12 mouse cellular contexts compared by ENCODE assay signal in genomic region chr3:42908404-42908803, GRCm38 (mm10).
DNase-seq lines count a peak whose midpoint lies in the region; ATAC-seq and TF ChIP-seq lines count a peak whose summit lies in the region.
"Had no signal": no experiment of that assay in that cellular context is flagged by ENCODE, and none has a peak within 500 bp of the region (broad histone marks: within the 10 kb centered on the region; RNA-seq: fewer than 3 reads in every experiment).

No protein-coding gene starts in this region.

- H3K27ac ChIP-seq in forebrain, embryonic 13.5 days, result no peak overlapping the region
- no peak overlapping the region for H3K27ac ChIP-seq in hindbrain, embryonic 16.5 days (ENCODE audit: low read depth, low read length)
- H3K27ac ChIP-seq in neural tube, embryonic 12.5 days, result no peak overlapping the region
- H3K27ac ChIP-seq in liver, postnatal 0 days (ENCODE audit: low read depth), result no peak overlapping the region
- H3K27ac ChIP-seq: kidney, postnatal 0 days had no signal

- no peak overlapping the region for H3K9ac ChIP-seq in forebrain, embryonic 13.5 days
- H3K9ac ChIP-seq in hindbrain, embryonic 16.5 days (ENCODE audit: low read depth, low read length), result no peak overlapping the region
- no peak overlapping the region for H3K9ac ChIP-seq in neural tube, embryonic 12.5 days
- no peak overlapping the region for H3K9ac ChIP-seq in liver, postnatal 0 days (replicated peaks)
- H3K9ac ChIP-seq: heart, embryonic 12.5 days had no signal

- TF ChIP-seq CTCF in liver, postnatal 0 days (IDR thresholded peaks at IDR 0.05; ENCODE audit: low read depth), result no peak

- DNase-seq in embryo, embryonic 11 days, result peak; percentile 27
- no peak for DNase-seq in adrenal gland, postnatal 14 days
- DNase-seq in liver, postnatal 0 days, result no peak
- DNase-seq in adipocyte (ENCODE audit: low spot score), result no peak
- DNase-seq: adrenal gland, adult 8-10 months; gastrocnemius, postnatal 10 days; spleen, adult 18-20 months had no signal

- H3K27me3 ChIP-seq in forebrain, embryonic 13.5 days, result peaks cover 22% of the 10 kb centered on the region
- no peaks in the 10 kb centered on the region for H3K27me3 ChIP-seq in hindbrain, embryonic 16.5 days (replicated peaks; ENCODE audit: control insufficient read depth, insufficient read depth, low read length)
- H3K27me3 ChIP-seq in neural tube, embryonic 12.5 days (replicated peaks), result no peaks in the 10 kb centered on the region
- no peaks in the 10 kb centered on the region for H3K27me3 ChIP-seq in liver, postnatal 0 days (ENCODE audit: insufficient read depth, low read length)
- H3K27me3 ChIP-seq: heart, embryonic 12.5 days had no signal

- ATAC-seq in forebrain, embryonic 13.5 days, result peak; percentile 92
- ATAC-seq in hindbrain, embryonic 16.5 days, result peak; percentile 94
- ATAC-seq in neural tube, embryonic 12.5 days (ENCODE audit: low FRiP score, low read depth), result peak; percentile 81
- no peak for ATAC-seq in liver, postnatal 0 days

- H3K4me2 ChIP-seq in forebrain, embryonic 13.5 days, result no peak overlapping the region
- H3K4me2 ChIP-seq in hindbrain, embryonic 16.5 days (ENCODE audit: low read length), result no peak overlapping the region
- H3K4me2 ChIP-seq in neural tube, embryonic 12.5 days (replicated peaks), result no peak overlapping the region
- H3K4me2 ChIP-seq in liver, postnatal 0 days (ENCODE audit: low read depth, low read length), result no peak overlapping the region
- H3K4me2 ChIP-seq: heart, embryonic 12.5 days had no signal

- no peak overlapping the region for H3K4me3 ChIP-seq in forebrain, embryonic 13.5 days
- no peak overlapping the region for H3K4me3 ChIP-seq in hindbrain, embryonic 16.5 days (ENCODE audit: low read length)
- H3K4me3 ChIP-seq in neural tube, embryonic 12.5 days, result no peak overlapping the region
- H3K4me3 ChIP-seq in liver, postnatal 0 days (ENCODE audit: low read depth, low read length), result no peak overlapping the region
- H3K4me3 ChIP-seq: heart, embryonic 12.5 days had no signal

- no peak for TF ChIP-seq EP300 in liver, postnatal 0 days (IDR thresholded peaks at IDR 0.05; ENCODE audit: low read depth)

- H3K36me3 ChIP-seq in forebrain, embryonic 13.5 days (ENCODE audit: poor library complexity, severe bottlenecking), result no peaks in the 10 kb centered on the region
- no peaks in the 10 kb centered on the region for H3K36me3 ChIP-seq in hindbrain, embryonic 16.5 days (ENCODE audit: control insufficient read depth, insufficient read depth, low read length)
- no peaks in the 10 kb centered on the region for H3K36me3 ChIP-seq in neural tube, embryonic 12.5 days
- no peaks in the 10 kb centered on the region for H3K36me3 ChIP-seq in liver, postnatal 0 days (replicated peaks; ENCODE audit: insufficient read depth, low read length)
- H3K36me3 ChIP-seq: heart, embryonic 12.5 days had no signal

- no peaks in the 10 kb centered on the region for H3K9me3 ChIP-seq in forebrain, embryonic 13.5 days (replicated peaks)
- no peaks in the 10 kb centered on the region for H3K9me3 ChIP-seq in hindbrain, embryonic 16.5 days (ENCODE audit: control insufficient read depth, low read length)
- H3K9me3 ChIP-seq in neural tube, embryonic 12.5 days, result no peaks in the 10 kb centered on the region
- no peaks in the 10 kb centered on the region for H3K9me3 ChIP-seq in liver, postnatal 0 days (ENCODE audit: low read length)
- H3K9me3 ChIP-seq: heart, embryonic 12.5 days had no signal

- H3K4me1 ChIP-seq in forebrain, embryonic 13.5 days, result peaks cover 9% of the 10 kb centered on the region
- H3K4me1 ChIP-seq in hindbrain, embryonic 16.5 days (ENCODE audit: control insufficient read depth, insufficient read depth, low read depth, low read length), result no peaks in the 10 kb centered on the region
- H3K4me1 ChIP-seq in neural tube, embryonic 12.5 days, result no peaks in the 10 kb centered on the region
- H3K4me1 ChIP-seq in liver, postnatal 0 days (ENCODE audit: insufficient read depth), result no peaks in the 10 kb centered on the region
- H3K4me1 ChIP-seq: heart, embryonic 12.5 days had no signal
